Mouse (Mus musculus) heart, adult 8-10 months (tissue): ENCODE data around the gene Ncstn. TPM values are rescaled to one million over a fixed set of nuclear protein-coding genes. Genes with fewer than 3 reads are reported as not detected.
A peak's percentile ranks its signal among the peaks of the same experiment; 100 is the strongest.

Experiments used
- DNase-seq: peaks from one replicate; pipeline ENCODE4 v3.0.0; 2022; ENCODE audit warnings: low spot score
- total RNA-seq, 4 experiments: library from RNA; stranded (reverse); gene quantifications; 2 replicates each; pipeline ENCODE4 v1.2.4; 2022

The Ncstn gene
- total RNA-seq, 4 experiments from 2014 or later, result 42.1 to 47.9 (median 44.0) TPM

DNA sequence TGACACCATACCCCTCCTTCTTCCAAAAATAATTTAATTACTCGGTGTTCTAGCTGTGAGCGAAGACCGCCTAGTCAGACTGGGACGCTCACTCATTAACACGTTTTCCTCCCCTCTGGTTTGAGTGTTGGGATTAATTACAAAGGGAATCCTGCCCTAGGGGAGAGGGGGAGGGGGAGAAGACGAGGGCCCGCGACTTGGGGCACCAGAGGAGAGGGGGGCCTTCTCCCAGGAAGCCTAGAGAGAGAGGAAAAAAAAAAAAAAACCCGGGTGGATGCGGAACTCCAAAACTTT lies 54.8 kb downstream of the Ncstn start:
- DNase-seq, result no peak

DNA sequence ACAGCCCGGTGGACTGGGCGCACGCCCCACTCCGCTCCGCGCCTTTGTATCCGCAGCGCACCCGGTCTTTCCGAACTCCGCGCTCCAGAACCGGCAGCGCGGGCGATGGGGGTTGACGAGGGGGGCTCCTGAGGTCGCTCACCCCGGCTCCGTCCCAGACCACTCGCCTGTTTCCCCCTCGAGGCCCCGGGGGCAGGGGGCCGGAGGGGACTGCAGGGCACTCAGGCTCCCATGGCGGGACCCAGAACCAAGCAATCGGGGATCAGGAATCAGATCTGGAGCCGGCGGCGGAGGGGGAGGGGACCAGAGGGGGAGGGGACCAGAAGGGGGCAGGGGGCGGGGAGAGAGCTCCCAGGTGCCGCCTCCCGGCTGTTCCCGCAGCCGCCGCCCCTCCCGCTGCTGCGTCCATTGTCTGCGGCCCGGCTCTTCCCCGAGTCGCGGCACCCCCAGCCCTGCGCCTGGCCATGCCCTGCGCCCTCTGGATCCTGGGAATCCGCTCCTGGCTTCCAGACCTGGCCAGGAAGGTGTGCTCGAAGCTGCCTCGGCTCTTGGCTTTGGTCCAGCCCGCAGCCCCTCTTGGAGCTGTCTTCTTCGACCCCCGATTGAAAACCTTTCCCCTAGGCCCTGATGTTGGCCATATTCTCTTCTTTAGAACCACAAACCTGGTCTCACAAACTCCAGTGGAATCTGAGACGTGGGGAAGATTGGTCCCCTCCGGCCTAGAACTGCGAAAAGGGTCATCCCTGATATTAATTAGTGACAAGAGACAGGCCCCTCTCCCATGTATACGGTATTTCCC lies 55.4 kb downstream of the Ncstn start:
- peak; percentile 73 for DNase-seq

DNA sequence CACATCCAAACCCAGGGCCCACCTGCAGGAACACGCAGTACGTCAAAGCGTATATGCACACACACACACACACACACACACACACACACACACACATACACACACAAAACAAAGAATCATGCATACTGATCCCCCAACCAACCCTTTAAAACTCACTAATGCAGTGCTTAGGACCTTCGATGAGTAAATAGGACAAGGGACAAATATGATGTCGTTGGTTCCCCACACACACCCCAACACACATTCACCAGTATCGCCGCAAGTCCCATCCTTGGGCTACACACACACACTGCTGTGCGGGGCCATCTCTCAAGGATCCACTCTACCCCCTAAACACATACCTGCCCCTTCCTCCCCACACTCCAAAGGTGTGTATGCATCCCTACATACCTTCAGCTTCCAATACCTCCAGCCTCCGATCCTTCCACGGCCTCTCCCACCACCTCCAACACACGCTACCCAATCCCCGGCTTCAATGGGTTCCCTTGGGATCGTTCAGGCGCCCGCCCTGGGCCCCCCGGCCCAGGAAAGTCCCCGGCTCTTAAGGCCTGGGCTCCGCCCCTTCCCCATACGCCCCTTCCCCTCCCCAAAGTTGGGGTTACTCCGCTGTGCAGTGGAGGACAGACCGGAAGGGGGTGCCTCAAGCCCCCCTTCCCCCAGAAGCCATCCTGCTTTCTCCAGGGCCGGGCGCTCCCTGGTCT lies 56.2 kb downstream of the Ncstn start:
- DNase-seq, result no peak

DNA sequence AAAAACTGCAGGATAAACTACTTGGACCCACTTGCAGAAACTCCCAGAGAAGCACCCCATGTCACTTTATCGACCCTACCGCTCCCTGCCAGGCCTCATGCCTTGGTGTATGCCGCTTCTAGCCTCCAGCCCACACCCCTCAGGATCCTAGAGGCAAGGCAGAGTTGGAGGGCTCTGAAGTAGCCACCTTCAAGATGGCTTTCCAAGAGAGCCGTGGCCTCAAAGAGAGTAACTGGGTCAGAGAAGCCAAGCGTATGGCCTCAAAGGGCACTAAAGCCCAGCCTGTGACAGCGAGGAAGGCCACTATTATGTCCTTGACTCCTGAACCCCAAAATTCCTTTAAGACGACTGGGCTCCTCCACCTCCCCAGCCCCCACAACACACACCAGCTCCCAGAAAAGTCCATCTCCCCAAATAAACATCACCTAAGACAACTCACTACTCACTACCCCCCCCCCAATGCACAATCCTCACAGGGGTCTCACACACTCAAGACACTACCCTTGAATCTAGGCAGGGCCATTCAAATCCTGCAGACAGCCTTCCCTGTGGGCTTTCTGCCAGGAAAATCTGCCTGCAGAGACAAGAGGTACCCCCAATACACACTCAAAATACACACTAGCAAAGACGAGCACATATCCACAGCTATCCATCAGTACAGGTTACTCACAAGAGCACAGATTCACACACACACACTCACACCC lies 57.2 kb downstream of the Ncstn start:
- no peak for DNase-seq

DNA sequence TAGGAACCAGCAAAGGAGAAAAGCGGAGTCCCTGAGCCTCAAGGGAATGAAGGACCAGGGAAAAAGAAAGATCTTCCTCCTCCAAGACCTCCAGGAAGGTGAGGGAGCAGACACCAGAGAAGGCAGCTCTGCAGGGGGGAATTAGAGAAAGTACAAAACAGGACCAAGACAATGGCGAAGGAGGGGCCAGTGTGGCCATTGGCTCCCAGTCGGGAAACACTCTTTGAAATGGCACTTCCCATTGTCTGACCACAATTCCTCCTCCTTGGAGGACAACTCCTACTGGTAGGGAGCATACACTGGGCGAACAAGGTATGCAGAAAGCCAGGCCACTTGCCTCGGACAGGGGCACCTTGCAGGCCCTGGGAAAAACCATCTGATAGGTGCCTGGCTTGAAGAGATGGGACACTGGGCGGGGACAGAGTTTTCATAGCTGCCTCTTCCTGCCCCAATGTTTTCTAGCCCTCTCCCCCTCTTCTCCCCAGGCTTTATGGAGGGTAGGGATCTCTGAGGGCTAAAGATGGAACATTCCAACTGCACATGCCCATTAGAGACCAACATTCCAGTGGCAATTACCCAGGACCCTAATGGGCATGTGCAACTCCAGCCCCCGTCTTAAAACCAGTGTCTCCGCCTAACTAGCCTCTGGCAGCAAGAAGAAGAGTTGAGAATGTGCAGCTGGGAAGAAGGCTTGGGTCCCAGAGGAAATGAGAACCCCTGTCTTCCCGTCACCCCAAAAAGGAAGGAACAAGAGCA lies 58.3 kb downstream of the Ncstn start:
- no peak for DNase-seq

DNA sequence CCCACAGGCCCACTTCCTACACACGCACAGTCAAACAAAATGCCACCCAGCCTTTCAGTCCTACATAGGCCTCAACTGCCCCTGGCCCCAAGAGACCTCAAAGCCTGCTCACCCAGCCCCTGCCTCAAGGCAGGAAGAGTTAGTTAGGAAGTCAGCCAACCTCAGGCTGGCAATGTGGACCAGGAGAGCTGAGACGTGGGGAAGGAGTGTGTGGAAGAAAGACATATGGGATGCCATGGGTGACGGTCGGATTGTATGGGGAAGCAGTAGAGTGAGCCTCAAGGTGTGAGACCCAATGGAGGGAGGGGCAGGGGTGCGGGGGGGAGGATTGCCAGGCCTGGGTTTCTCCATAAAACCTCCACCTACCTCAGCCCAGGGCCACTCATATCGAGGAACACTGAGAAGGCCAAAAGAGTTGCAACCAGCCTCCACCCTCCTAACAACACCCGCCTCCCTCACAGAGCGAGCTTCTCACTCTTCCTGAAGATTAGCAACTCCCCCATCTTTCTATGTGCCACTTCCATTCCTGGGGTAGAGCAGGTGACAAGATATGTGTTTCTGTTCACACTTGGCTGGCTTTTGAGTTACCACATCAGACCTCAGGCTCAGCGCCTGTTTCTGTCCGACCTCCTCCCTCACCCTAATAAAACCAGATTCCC lies 62.6 kb downstream of the Ncstn start:
- DNase-seq, result no peak

DNA sequence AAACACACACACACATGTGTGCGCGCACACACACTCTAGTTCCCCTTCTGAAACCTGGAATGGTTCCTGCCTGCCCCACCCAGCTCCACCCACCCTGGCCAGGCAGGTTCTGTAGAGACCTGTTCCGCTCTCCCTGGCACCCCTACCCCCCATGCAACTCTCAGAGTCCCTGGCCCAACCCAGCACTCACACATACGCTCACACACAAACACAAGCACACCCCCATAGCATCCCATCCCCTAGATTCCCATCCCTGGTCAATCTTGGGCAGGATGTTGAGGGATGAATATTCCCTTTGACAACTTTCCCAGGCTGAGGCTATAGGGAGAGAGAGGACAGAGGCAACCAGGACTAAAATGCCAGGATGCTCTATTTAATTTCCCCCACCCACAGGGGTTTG lies 63.3 kb downstream of the Ncstn start:
- no peak for DNase-seq

DNA sequence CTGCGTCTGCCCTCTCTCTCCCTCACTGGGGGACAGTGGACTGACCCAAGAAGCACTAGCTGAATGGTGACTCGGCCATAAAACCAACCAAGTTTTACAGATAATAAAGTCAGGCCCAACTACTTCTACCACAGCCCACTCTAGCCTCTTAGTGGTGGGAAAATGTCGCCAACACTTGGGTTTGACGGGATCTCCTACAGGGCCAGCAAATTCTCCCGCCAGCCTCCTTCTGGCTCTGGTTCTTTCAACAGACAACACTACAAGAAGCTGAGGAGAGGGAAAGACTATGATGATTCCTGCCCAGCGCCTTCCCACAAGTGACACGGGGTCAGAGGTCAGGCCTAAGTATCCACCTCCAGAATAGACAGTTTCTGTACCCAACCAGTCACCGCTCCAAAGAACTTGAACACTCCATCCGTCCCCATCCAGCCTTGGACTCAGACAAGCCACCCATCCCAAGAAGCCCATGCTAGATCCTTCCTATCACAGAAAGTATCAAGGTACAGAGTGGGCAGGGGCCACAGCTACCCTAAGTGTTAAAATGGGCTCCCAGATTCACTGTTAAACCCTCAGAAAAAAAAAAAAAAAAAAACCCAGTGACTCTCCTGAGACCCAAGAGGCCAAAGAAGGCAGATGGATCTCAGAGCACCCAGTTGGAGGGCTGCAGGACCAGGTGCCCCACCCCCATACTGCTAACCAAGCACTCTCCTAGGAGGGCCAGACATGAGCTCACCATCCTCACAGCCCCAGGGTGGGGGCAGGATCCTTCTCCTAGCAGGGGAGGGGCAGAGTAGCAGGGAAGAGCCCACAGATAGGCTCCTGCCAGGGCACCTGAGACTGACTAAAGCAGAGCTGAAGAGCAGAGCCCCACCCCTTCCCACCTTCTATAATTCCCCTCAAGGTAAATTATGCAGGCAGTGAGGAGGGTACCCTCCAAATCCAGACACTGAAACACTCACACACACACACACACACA lies 64.0 kb downstream of the Ncstn start:
- DNase-seq, result no peak

DNA sequence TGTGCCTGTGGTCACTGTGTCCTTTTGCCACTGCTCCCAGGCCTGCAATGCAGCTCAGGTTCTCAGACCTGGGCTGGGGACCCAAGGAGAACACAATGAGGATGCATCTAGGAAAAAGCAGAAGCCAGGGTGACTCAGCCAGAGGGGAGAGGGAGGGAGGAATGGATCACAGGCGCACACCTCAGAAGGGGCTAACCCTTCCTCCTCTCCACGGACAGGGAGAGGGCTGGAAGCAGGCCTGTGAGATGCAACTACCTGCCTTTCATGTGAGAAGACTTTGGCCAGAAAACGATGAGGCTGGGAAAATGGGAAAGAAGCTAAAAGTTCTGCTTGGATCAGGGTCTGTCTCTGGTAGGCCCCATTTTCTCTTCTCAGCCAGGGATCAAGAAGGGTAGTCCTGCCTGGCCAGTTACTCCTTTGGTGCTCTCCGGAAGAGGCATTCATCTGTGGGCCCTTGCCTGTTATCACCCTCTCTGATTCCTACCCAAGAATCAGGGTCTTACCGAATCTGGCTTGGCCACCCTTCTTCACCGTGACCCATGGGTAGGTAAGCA lies 65.0 kb downstream of the Ncstn start:
- DNase-seq, result no peak

DNA sequence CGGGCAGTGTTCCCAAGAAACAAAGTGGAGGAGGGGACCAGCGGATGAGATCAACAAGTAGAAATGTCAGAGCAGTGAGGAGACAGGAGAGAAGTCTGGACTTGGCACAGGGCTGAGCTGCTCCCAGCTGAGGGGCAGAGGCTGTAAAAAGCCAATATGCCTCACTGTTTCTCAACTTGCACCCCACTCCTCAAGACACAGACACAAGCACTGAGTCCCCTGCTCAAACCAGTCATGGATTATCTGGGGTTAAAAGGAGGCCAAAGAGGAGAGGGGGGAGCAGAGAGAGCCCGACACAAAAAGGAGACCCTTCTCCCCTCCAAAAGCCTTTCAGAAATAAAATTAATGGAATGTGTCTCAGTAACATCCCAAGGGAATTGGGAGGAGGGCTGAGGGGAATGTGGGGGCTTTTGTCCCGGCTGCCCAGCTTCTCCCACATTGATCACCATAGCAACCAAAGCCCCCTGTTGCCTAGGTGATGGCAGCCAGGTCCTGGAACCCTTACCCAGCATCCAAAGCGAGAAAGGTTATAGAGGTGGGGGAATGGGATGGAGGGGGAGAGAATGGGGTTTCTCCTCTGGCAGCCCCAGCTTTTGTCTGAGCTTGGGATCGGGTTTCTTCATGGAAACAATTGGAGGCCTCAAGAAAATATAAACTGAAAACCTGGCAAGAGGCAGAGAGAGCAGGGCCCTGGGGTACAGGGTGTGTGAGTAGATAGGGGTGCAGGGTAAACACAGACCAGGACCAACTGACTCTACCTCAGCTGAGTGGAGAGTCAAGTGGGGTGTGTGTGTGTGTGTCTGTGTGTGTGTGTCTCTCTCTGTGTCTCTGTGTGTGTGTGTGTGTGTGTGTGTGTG lies 65.7 kb downstream of the Ncstn start:
- no peak for DNase-seq

DNA sequence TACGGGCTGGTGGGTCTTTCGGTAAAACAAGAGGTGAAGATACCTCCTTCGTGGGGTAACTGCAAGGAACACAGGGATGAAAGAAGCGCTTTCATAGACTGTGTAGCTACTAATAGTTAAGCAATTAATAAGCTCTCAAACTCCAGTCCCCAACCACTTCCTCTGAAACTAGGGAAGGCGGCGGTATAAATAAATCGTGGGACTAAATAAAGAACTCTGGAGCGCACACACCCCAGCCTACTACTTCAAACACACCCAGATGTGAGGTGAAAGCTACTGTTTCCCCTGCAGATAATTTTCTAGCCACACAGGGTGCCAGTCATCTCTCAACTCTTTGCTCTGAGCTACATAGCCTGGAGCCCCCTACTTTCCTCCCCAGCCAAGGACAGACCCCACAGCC lies 66.6 kb downstream of the Ncstn start:
- no peak for DNase-seq

Other genes with a start within 250 kb of the Ncstn start
- gene Cd84, start 243.1 kb downstream of the Ncstn start, total RNA-seq, result 1 to 10 TPM; 1.3 to 3.4 (median 2.5) TPM
- under 1 TPM; 0.11 to 0.25 (median 0.21) TPM for gene Gm10521, start 187.1 kb downstream of the Ncstn start, total RNA-seq
- gene Slamf6, start 165.3 kb downstream of the Ncstn start, total RNA-seq, result under 1 TPM in 2 of 4 experiments, not detected in 2; 0.19 to 0.46 TPM
- 1 to 10 TPM in 2 of 4 experiments, under 1 TPM in 2; 0.86 to 1.7 (median 1.1) TPM for gene Vangl2, start 54.4 kb downstream of the Ncstn start, total RNA-seq
- gene Nhlh1, start 25.2 kb downstream of the Ncstn start, total RNA-seq, result not detected
- 100 to 1,000 TPM; 103 to 115 (median 113) TPM for gene Copa, start 266 bp downstream of the Ncstn start, total RNA-seq
- gene Pex19, start 44.0 kb upstream of the Ncstn start, total RNA-seq, result 100 to 1,000 TPM; 108 to 144 (median 125) TPM
- 100 to 1,000 TPM; 120 to 132 (median 125) TPM for gene Dcaf8, start 65.3 kb upstream of the Ncstn start, total RNA-seq
- gene Pea15a, start 124.0 kb upstream of the Ncstn start, total RNA-seq, result 10 to 100 TPM; 41.7 to 74.1 (median 60.0) TPM
- 1 to 10 TPM; 2.5 to 6.9 (median 3.7) TPM for gene Casq1, start 137.1 kb upstream of the Ncstn start, total RNA-seq
- not detected for gene Atp1a4, start 175.6 kb upstream of the Ncstn start, total RNA-seq
- gene Igsf8, start 178.8 kb upstream of the Ncstn start, total RNA-seq, result 10 to 100 TPM in 3 of 4 experiments, 1 to 10 TPM in 1; 9.8 to 12.2 (median 11.5) TPM
- gene Atp1a2, start 215.3 kb upstream of the Ncstn start, total RNA-seq, result 100 to 1,000 TPM; 457 to 541 (median 497) TPM
- gene Kcnj9, start 246.5 kb upstream of the Ncstn start, total RNA-seq, result not detected